Mouse (Mus musculus): Measurements from ENCODE around the gene Prkacb. TPM values are rescaled to one million over a fixed set of nuclear protein-coding genes. Genes with fewer than 3 reads are reported as not detected.

Prkacb gene
- polyA plus RNA-seq, 1 experiment from 2014 or later: 76.2 TPM

- no peak overlapping the region for H3K27ac ChIP-seq
- WGBS: 86% methylated on average over 4 of the region's 4 CpGs
- no peak overlapping the region for H3K4me3 ChIP-seq
- H3K36me3 ChIP-seq: no peaks in the 10 kb centered on the region
- H3K27me3 ChIP-seq (ENCODE audit: low read depth, poor library complexity, severe bottlenecking): no peaks in the 10 kb centered on the region
- H3K4me1 ChIP-seq: 0 out of 2 replicates have a peak, but pooled peaks cover under 1% of the 10 kb centered on the region
- DNase-seq (ENCODE audit: low spot score): no peak
- no peaks in the 10 kb centered on the region for H3K9me3 ChIP-seq (replicated peaks)
Observed at GRCm38 (mm10) chr3:146704099-146704498, 108.7 kb downstream of the Prkacb start.

- no peaks in the 10 kb centered on the region for H3K9me3 ChIP-seq (replicated peaks)
- no peak overlapping the region for H3K4me3 ChIP-seq
- peaks cover 5% of the 10 kb centered on the region for H3K4me1 ChIP-seq
- H3K27ac ChIP-seq: no peak overlapping the region
- DNase-seq (ENCODE audit: low spot score): no peak
- H3K27me3 ChIP-seq (ENCODE audit: low read depth, poor library complexity, severe bottlenecking): no peaks in the 10 kb centered on the region
- no peaks in the 10 kb centered on the region for H3K36me3 ChIP-seq
- 87% methylated on average over 11 of the region's 11 CpGs for WGBS
Observed at GRCm38 (mm10) chr3:146700051-146700450, 112.7 kb downstream of the Prkacb start.

- Histone ChIP-seq H3K4me3 (no peak overlapping the region), H3K4me1 (peaks cover 5% of the 10 kb centered on the region), H3K9me3 (replicated peaks) (no peaks in the 10 kb centered on the region), H3K36me3 (no peaks in the 10 kb centered on the region), H3K27me3 (ENCODE audit: low read depth, poor library complexity, severe bottlenecking) (no peaks in the 10 kb centered on the region), H3K27ac (no peak overlapping the region)
- WGBS: 64% methylated on average over 11 of the region's 11 CpGs
- no peak for DNase-seq (ENCODE audit: low spot score)
Observed at GRCm38 (mm10) chr3:146698982-146699381, 113.8 kb downstream of the Prkacb start.

- DNase-seq (ENCODE audit: low spot score): no peak
- WGBS: 90% methylated on average over 5 of the region's 5 CpGs
- Histone ChIP-seq H3K27me3 (ENCODE audit: low read depth, poor library complexity, severe bottlenecking) (0 out of 2 replicates have a peak, but pooled peaks cover 4% of the 10 kb centered on the region), H3K4me1 (no peaks in the 10 kb centered on the region), H3K4me3 (no peak overlapping the region), H3K9me3 (replicated peaks) (no peaks in the 10 kb centered on the region), H3K36me3 (no peaks in the 10 kb centered on the region), H3K27ac (no peak overlapping the region)
Observed at GRCm38 (mm10) chr3:146692547-146692946, 120.2 kb downstream of the Prkacb start.

- H3K9me3 ChIP-seq (replicated peaks): no peaks in the 10 kb centered on the region
- no peak overlapping the region for H3K4me3 ChIP-seq
- 85% methylated on average over 4 of the region's 4 CpGs for WGBS
- peaks cover 13% of the 10 kb centered on the region for H3K4me1 ChIP-seq
- H3K27ac ChIP-seq: no peak overlapping the region
- no peaks in the 10 kb centered on the region for H3K36me3 ChIP-seq
- H3K27me3 ChIP-seq (ENCODE audit: low read depth, poor library complexity, severe bottlenecking): peaks cover 26% of the 10 kb centered on the region
- DNase-seq (ENCODE audit: low spot score): no peak
Observed at GRCm38 (mm10) chr3:146687121-146687725, 125.6 kb downstream of the Prkacb start.

- Histone ChIP-seq H3K4me3 (no peak overlapping the region), H3K27me3 (ENCODE audit: low read depth, poor library complexity, severe bottlenecking) (peaks cover 26% of the 10 kb centered on the region), H3K36me3 (no peaks in the 10 kb centered on the region), H3K9me3 (replicated peaks) (no peaks in the 10 kb centered on the region), H3K27ac (no peak overlapping the region), H3K4me1 (peaks cover 13% of the 10 kb centered on the region)
- WGBS: 91% methylated on average over 8 of the region's 8 CpGs
- no peak for DNase-seq (ENCODE audit: low spot score)
Observed at GRCm38 (mm10) chr3:146686428-146686827, 126.4 kb downstream of the Prkacb start.

- Histone ChIP-seq H3K4me3 (peak within 1 kb of the TSS; percentile 68), H3K9me3 (replicated peaks) (no peaks in the 10 kb centered on the region), H3K27me3 (ENCODE audit: low read depth, poor library complexity, severe bottlenecking) (peaks cover 26% of the 10 kb centered on the region), H3K4me1 (peaks cover 13% of the 10 kb centered on the region), H3K27ac (peak within 1 kb of the TSS; percentile 87), H3K36me3 (no peaks in the 10 kb centered on the region)
- 3% methylated on average over 50 of the region's 50 CpGs for WGBS
- DNase-seq (ENCODE audit: low spot score): peak; percentile 85
Observed at GRCm38 (mm10) chr3:146684811-146685675, 127.7 kb downstream of the Prkacb start, which contains the start of gene Samd13. TSS of gene Samd13 (minus strand) at chr3:146685592.

GRCm38 (mm10) chr3:146683095-146683494 is 129.7 kb downstream of the Prkacb start:
- 85% methylated on average over 2 of the region's 2 CpGs for WGBS
- H3K27me3 ChIP-seq (ENCODE audit: low read depth, poor library complexity, severe bottlenecking): peaks cover 26% of the 10 kb centered on the region
- no peaks in the 10 kb centered on the region for H3K36me3 ChIP-seq
- no peak overlapping the region for H3K4me3 ChIP-seq
- no peak overlapping the region for H3K27ac ChIP-seq
- H3K9me3 ChIP-seq (replicated peaks): no peaks in the 10 kb centered on the region
- H3K4me1 ChIP-seq: peaks cover 13% of the 10 kb centered on the region
- no peak for DNase-seq (ENCODE audit: low spot score)

GRCm38 (mm10) chr3:146682140-146682651 is 130.6 kb downstream of the Prkacb start:
- no peak for DNase-seq (ENCODE audit: low spot score)
- no peak overlapping the region for H3K27ac ChIP-seq
- no peak overlapping the region for H3K4me3 ChIP-seq
- H3K27me3 ChIP-seq (ENCODE audit: low read depth, poor library complexity, severe bottlenecking): peaks cover 22% of the 10 kb centered on the region
- H3K4me1 ChIP-seq: peaks cover 13% of the 10 kb centered on the region
- no peaks in the 10 kb centered on the region for H3K9me3 ChIP-seq (replicated peaks)
- WGBS: 70% methylated on average over 13 of the region's 13 CpGs
- H3K36me3 ChIP-seq: no peaks in the 10 kb centered on the region

- Histone ChIP-seq H3K36me3 (no peaks in the 10 kb centered on the region), H3K4me3 (no peak overlapping the region), H3K4me1 (peaks cover 13% of the 10 kb centered on the region), H3K9me3 (replicated peaks) (no peaks in the 10 kb centered on the region), H3K27ac (no peak overlapping the region), H3K27me3 (ENCODE audit: low read depth, poor library complexity, severe bottlenecking) (peaks cover 22% of the 10 kb centered on the region)
- no peak for DNase-seq (ENCODE audit: low spot score)
- 86% methylated on average over 8 of the region's 8 CpGs for WGBS
Observed at GRCm38 (mm10) chr3:146681696-146682095, 131.1 kb downstream of the Prkacb start.

GRCm38 (mm10) chr3:146680625-146681024 is 132.2 kb downstream of the Prkacb start:
- Histone ChIP-seq H3K27ac (no peak overlapping the region), H3K4me3 (no peak overlapping the region), H3K4me1 (peaks cover 13% of the 10 kb centered on the region), H3K9me3 (replicated peaks) (no peaks in the 10 kb centered on the region), H3K36me3 (no peaks in the 10 kb centered on the region), H3K27me3 (ENCODE audit: low read depth, poor library complexity, severe bottlenecking) (peaks cover 13% of the 10 kb centered on the region; the same call in 1 of the 2 replicates)
- DNase-seq (ENCODE audit: low spot score): no peak
- WGBS: 94% methylated on average over 13 of the region's 13 CpGs

GRCm38 (mm10) chr3:146679646-146680045 is 133.1 kb downstream of the Prkacb start:
- Histone ChIP-seq H3K9me3 (replicated peaks) (no peaks in the 10 kb centered on the region), H3K27me3 (ENCODE audit: low read depth, poor library complexity, severe bottlenecking) (0 out of 2 replicates have a peak, but pooled peaks cover 11% of the 10 kb centered on the region), H3K36me3 (no peaks in the 10 kb centered on the region), H3K4me1 (peaks cover 5% of the 10 kb centered on the region; the same call in 1 of the 2 replicates), H3K4me3 (no peak overlapping the region), H3K27ac (no peak overlapping the region)
- 92% methylated on average over 16 of the region's 16 CpGs for WGBS
- DNase-seq (ENCODE audit: low spot score): no peak

Data from limb, embryonic 10.5 days (tissue).